Mouse (Mus musculus) brain, embryonic 14.5 days (tissue): ENCODE data around the gene Camk2d.

Experiments used
- CTCF ChIP-seq: fragments of 200-500 bp; IDR thresholded peaks from 2 replicates; pipeline ENCODE4 v1.5.1; 2012; ENCODE audit warnings: inconsistent platforms, mild to moderate bottlenecking, moderate library complexity, borderline replicate concordance; ENCODE audit not compliant: insufficient read depth, insufficient read length; ENCODE audit errors: extremely low read depth
- POLR2A ChIP-seq: fragments of 200-500 bp; IDR thresholded peaks from 2 replicates; pipeline ENCODE4 v1.6.1; 2012; ENCODE audit warnings: mild to moderate bottlenecking, inconsistent platforms, borderline replicate concordance; ENCODE audit not compliant: poor library complexity, insufficient read depth, insufficient read length, severe bottlenecking; ENCODE audit errors: extremely low read depth

DNA sequence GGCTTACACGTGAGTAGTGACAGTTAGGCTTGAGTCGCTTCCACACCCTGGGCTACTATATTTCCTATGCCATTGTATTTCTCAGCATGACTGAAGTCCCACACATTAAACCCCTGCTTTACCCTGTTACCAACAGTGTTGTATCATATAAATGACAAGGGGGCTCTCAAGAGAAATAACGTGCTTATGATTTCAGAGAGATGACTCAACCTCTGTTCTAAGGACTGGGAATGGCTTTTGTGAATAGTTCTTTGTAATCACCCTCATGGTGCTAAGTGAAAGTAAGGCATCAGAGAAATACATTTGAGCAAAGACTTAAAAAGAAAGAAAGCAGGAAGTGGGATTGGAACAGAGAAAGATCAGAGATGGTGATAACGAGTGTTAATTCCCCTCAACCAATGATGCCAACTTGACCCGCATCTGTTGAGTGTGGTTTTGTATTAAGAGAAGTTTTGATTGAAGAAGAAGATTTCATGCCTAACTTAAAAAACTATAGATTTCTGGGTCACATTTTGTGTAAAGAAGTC, 238.6 kb downstream of the Camk2d start:
- no peak for TF ChIP-seq CTCF
- no peak for TF ChIP-seq POLR2A
